Mouse (Mus musculus): ENCODE results near the gene Nfkbia. TPM values are rescaled to one million over a fixed set of nuclear protein-coding genes. Genes with fewer than 3 reads are reported as not detected.

Gene Nfkbia
- polyA plus RNA-seq, 1 experiment from 2014 or later: 52.9 TPM

- H3K27me3 ChIP-seq: 0 out of 2 replicates have a peak, but pooled peaks cover 2% of the 10 kb centered on the region
- no peak for ATAC-seq
- H3K4me3 ChIP-seq (replicated peaks): no peak overlapping the region
- no peaks in the 10 kb centered on the region for H3K36me3 ChIP-seq
- no peaks in the 10 kb centered on the region for H3K9me3 ChIP-seq
- H3K4me2 ChIP-seq (replicated peaks): no peak overlapping the region
- peaks cover 6% of the 10 kb centered on the region; the same call in 1 of the 2 replicates for H3K4me1 ChIP-seq (replicated peaks)
- H3K27ac ChIP-seq: no peak overlapping the region
- 20% methylated on average over 8 of the region's 8 CpGs for WGBS
- no peak overlapping the region for H3K9ac ChIP-seq (replicated peaks)
Observed at GRCm38 (mm10) chr12:55473250-55474208, 18.9 kb downstream of the Nfkbia start.

GRCm38 (mm10) chr12:55471344-55471743 lies 21.1 kb downstream of the Nfkbia start:
- Histone ChIP-seq H3K27me3 (0 out of 2 replicates have a peak, but pooled peaks cover 7% of the 10 kb centered on the region), H3K4me3 (replicated peaks) (no peak overlapping the region), H3K27ac (no peak overlapping the region), H3K36me3 (no peaks in the 10 kb centered on the region), H3K4me1 (replicated peaks) (peaks cover 23% of the 10 kb centered on the region), H3K4me2 (replicated peaks) (no peak overlapping the region), H3K9me3 (no peaks in the 10 kb centered on the region), H3K9ac (replicated peaks) (no peak overlapping the region)
- 95% methylated on average over 9 of the region's 9 CpGs for WGBS
- no peak for ATAC-seq

- Histone ChIP-seq H3K4me3 (replicated peaks) (no peak overlapping the region), H3K27ac (no peak overlapping the region), H3K4me1 (replicated peaks) (peaks cover 31% of the 10 kb centered on the region), H3K27me3 (0 out of 2 replicates have a peak, but pooled peaks cover 7% of the 10 kb centered on the region), H3K9ac (replicated peaks) (no peak overlapping the region), H3K9me3 (no peaks in the 10 kb centered on the region), H3K4me2 (replicated peaks) (no peak overlapping the region), H3K36me3 (no peaks in the 10 kb centered on the region)
- WGBS: 51% methylated on average over 5 of the region's 5 CpGs
- ATAC-seq: no peak
Observed at GRCm38 (mm10) chr12:55470442-55470841, 22.0 kb downstream of the Nfkbia start.

- H3K9me3 ChIP-seq: no peaks in the 10 kb centered on the region
- no peak for ATAC-seq
Observed at GRCm38 (mm10) chr12:55467331-55468180, 24.9 kb downstream of the Nfkbia start.

GRCm38 (mm10) chr12:55466816-55467215 lies 25.6 kb downstream of the Nfkbia start:
- Histone ChIP-seq H3K4me2 (replicated peaks) (no peak overlapping the region), H3K27me3 (0 out of 2 replicates have a peak, but pooled peaks cover 7% of the 10 kb centered on the region), H3K9me3 (no peaks in the 10 kb centered on the region), H3K4me3 (replicated peaks) (no peak overlapping the region), H3K36me3 (no peaks in the 10 kb centered on the region), H3K4me1 (replicated peaks) (peaks cover 49% of the 10 kb centered on the region), H3K9ac (replicated peaks) (no peak overlapping the region), H3K27ac (no peak overlapping the region)
- ATAC-seq: no peak
- WGBS: 77% methylated on average over 5 of the region's 5 CpGs

More at GRCm38 (mm10) chr12:55467331-55468180, 24.9 kb downstream of the Nfkbia start:
- H3K9ac ChIP-seq (replicated peaks): no peak overlapping the region
- 0 out of 2 replicates have a peak, but pooled peaks cover 7% of the 10 kb centered on the region for H3K27me3 ChIP-seq
- H3K36me3 ChIP-seq: no peaks in the 10 kb centered on the region
- no peak overlapping the region for H3K4me3 ChIP-seq (replicated peaks)
- H3K4me1 ChIP-seq (replicated peaks): peaks cover 49% of the 10 kb centered on the region
- 46% methylated on average over 10 of the region's 10 CpGs for WGBS
- no peak overlapping the region for H3K27ac ChIP-seq
- H3K4me2 ChIP-seq (replicated peaks): no peak overlapping the region; the same call in 1 of the 2 replicates

- Histone ChIP-seq H3K27me3 (0 out of 2 replicates have a peak, but pooled peaks cover 7% of the 10 kb centered on the region), H3K9me3 (no peaks in the 10 kb centered on the region), H3K9ac (replicated peaks) (no peak overlapping the region), H3K4me1 (replicated peaks) (peaks cover 49% of the 10 kb centered on the region), H3K27ac (no peak overlapping the region), H3K4me2 (replicated peaks) (no peak overlapping the region), H3K36me3 (no peaks in the 10 kb centered on the region), H3K4me3 (replicated peaks) (no peak overlapping the region)
- ATAC-seq: no peak
- WGBS: 44% methylated on average over 7 of the region's 7 CpGs
Observed at GRCm38 (mm10) chr12:55466088-55466701, 26.3 kb downstream of the Nfkbia start.

- peaks cover 49% of the 10 kb centered on the region for H3K4me1 ChIP-seq (replicated peaks)
- no peak overlapping the region for H3K4me2 ChIP-seq (replicated peaks)
- no peak overlapping the region for H3K9ac ChIP-seq (replicated peaks)
- no peaks in the 10 kb centered on the region for H3K36me3 ChIP-seq
- no peak overlapping the region for H3K27ac ChIP-seq
- 0 out of 2 replicates have a peak, but pooled peaks cover 7% of the 10 kb centered on the region for H3K27me3 ChIP-seq
- WGBS: 74% methylated on average over 17 of the region's 17 CpGs
- no peak for ATAC-seq
- no peak overlapping the region for H3K4me3 ChIP-seq (replicated peaks)
- no peaks in the 10 kb centered on the region for H3K9me3 ChIP-seq
Observed at GRCm38 (mm10) chr12:55465401-55465983, 27.0 kb downstream of the Nfkbia start.

GRCm38 (mm10) chr12:55464846-55465361 lies 27.5 kb downstream of the Nfkbia start:
- H3K27me3 ChIP-seq: 0 out of 2 replicates have a peak, but pooled peaks cover 4% of the 10 kb centered on the region
- no peaks in the 10 kb centered on the region for H3K9me3 ChIP-seq
- no peak overlapping the region for H3K9ac ChIP-seq (replicated peaks)
- peak; percentile 46; the same call in 1 of the 2 replicates for ATAC-seq
- H3K4me2 ChIP-seq (replicated peaks): no peak overlapping the region; the same call in 1 of the 2 replicates
- no peak overlapping the region for H3K27ac ChIP-seq
- peaks cover 49% of the 10 kb centered on the region for H3K4me1 ChIP-seq (replicated peaks)
- no peak overlapping the region for H3K4me3 ChIP-seq (replicated peaks)
- 47% methylated on average over 14 of the region's 14 CpGs for WGBS
- no peaks in the 10 kb centered on the region for H3K36me3 ChIP-seq

- no peak overlapping the region; the same call in 1 of the 2 replicates for H3K9ac ChIP-seq (replicated peaks)
- no peak overlapping the region for H3K4me3 ChIP-seq (replicated peaks)
- H3K4me2 ChIP-seq (replicated peaks): peak overlapping the region; percentile 34
- ATAC-seq: peak; percentile 81
- peak overlapping the region; percentile 61 for H3K27ac ChIP-seq
- H3K4me1 ChIP-seq (replicated peaks): peaks cover 49% of the 10 kb centered on the region
- WGBS: 13% methylated on average over 16 of the region's 16 CpGs
- H3K36me3 ChIP-seq: no peaks in the 10 kb centered on the region
- 0 out of 2 replicates have a peak, but pooled peaks cover 4% of the 10 kb centered on the region for H3K27me3 ChIP-seq
- no peaks in the 10 kb centered on the region for H3K9me3 ChIP-seq
Observed at GRCm38 (mm10) chr12:55463992-55464845, 28.2 kb downstream of the Nfkbia start.

GRCm38 (mm10) chr12:55463087-55463486 lies 29.4 kb downstream of the Nfkbia start:
- Histone ChIP-seq H3K36me3 (no peaks in the 10 kb centered on the region), H3K4me2 (replicated peaks) (no peak overlapping the region), H3K27ac (no peak overlapping the region), H3K9ac (replicated peaks) (no peak overlapping the region), H3K27me3 (0 out of 2 replicates have a peak, but pooled peaks cover 4% of the 10 kb centered on the region), H3K9me3 (no peaks in the 10 kb centered on the region), H3K4me3 (replicated peaks) (no peak overlapping the region), H3K4me1 (replicated peaks) (peaks cover 48% of the 10 kb centered on the region)
- no peak for ATAC-seq
- 78% methylated on average over 5 of the region's 5 CpGs for WGBS

All from midbrain, embryonic 13.5 days (tissue).